1 mouse cellular context compared by ENCODE assay signal in genomic region chr13:59634637-59635036, GRCm38 (mm10).
TF ChIP-seq lines count a peak whose summit lies in the region.

No protein-coding gene starts in this region.

TF ChIP-seq in MEL, 35 proteins besides CTCF, POLR2A, EP300 and RAD21:
- TF ChIP-seq MAX (IDR thresholded peaks at IDR 0.05; ENCODE audit: low read length) (no peak), ZNF384 (IDR thresholded peaks at IDR 0.05; ENCODE audit: low read depth, low read length) (peak; percentile 86)
